Mouse (Mus musculus) megakaryocyte-erythroid progenitor cell, adult 5 weeks (primary cell): ENCODE measurements around the gene Tspan2. TPM values are rescaled to one million over a fixed set of nuclear protein-coding genes. Genes with fewer than 3 reads are reported as not detected.

ENCODE experiments used
- polyA plus RNA-seq: library from polyadenylated mRNA; stranded (reverse); fragments of >175 nt; gene quantifications from 2 replicates; pipeline ENCODE4 v1.2.3, GENCODE M21; 2012

The Tspan2 gene
- 1.1 and 1.2 TPM in 2 replicates for polyA plus RNA-seq

DNA sequence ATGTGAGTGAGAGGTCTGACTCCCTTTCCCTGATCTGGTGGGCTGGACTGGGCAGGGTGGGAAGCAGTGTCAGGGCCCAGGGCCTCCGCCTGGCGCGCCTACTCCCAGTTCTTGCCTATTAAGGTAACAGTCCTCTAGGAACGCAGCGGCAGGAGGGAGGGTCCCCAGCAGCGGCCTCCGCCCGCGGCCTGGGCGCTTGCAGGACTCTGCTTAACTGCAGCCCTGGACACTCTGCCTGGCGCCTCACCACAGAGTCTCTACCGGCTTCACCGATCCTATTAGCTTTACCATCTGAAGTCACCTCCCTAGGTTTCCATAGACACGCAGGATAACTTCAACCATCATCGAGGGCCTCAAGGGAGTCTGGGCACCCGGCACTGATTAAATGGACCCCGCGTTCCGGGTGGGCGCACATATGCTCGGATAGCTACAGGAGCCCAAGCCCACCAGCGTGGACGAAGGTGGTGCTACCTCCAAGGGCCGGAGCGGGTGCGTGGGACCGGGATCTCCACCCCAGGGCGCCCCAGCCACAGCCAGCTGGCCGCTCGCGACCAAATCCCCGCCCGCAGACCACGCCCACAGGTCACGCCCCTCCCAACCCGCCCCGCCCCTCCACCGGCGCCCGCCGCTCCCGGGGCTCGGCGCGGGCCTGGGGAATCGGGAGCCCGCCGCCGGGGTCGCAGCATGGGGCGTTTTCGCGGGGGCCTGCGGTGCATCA lies at the start of gene Tspan2:
TSS of gene Tspan2 (plus strand) at position 217 of the 718 bp plus-strand sequence.

DNA sequence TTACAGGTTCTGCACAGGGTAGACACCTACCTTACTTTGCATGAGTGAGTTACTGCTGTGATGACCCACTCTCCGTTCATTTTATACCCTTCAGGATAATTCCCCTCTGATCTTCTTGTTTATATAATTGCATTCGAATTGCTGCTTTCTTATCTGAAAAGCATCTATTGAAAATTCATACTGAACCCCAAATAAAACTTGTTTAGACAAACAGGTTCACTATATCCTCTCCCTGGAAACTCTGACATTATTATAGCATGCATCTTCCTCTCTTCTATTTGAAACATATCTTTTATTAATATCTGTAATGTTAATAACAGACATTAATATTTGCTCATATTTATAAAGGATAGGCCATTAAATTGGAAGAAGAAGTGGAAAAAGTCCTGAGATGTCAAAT lies 48.3 kb downstream of the Tspan2 start, which contains the start of gene Tshb:
TSS of gene Tshb (minus strand) at position 101 of the 400 bp plus-strand sequence.

Other genes with a start within 250 kb of the Tspan2 start
- not detected in 2 replicates for gene Tshb, start 48.2 kb downstream of the Tspan2 start, polyA plus RNA-seq
- gene Sycp1, start 201.6 kb downstream of the Tspan2 start, polyA plus RNA-seq = not detected in 2 replicates
- gene Nr1h5, start 229.6 kb downstream of the Tspan2 start, polyA plus RNA-seq = not detected in 2 replicates